Mouse (Mus musculus): ENCODE measurements around the gene Nccrp1. TPM values are rescaled to one million over a fixed set of nuclear protein-coding genes. Genes with fewer than 3 reads are reported as not detected.

The Nccrp1 gene
- polyA plus RNA-seq, 1 experiment = 0.09 TPM

DNA sequence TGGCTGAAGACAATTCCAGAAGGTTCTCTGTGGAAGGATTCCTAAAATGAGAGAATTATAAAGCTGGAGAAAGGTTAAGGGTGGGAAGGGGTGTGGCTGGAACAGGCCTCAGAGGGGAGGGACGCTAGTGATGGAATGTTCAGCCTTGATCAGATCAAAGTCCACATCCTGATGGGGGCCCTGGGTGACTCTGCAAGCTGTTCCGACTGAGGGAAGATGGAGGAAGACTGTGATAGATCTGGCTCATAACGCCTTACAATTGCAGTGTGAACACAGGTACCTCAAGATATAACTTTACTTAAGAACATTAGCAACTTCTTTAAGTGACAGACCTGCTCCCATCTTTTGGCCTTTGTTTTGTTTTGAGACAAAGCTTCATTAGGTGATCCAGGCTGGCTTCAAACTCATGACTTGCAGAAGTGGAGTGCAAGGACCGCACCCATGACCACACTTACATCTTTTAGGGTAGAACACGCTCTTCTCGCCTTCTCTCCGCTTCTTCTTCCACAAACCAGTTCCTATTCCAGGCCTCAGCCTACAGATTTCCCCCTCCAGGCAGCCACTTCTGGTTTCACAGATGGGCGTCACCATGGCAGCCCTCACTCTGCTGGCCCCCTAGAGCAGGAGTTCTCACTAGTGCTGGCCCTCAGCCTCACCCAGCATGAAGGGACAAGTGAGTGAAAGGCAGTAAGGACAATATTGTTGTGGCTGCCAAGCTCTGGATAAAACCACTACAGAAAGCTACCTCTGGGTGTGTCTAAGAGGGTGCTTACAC lies 36.7 kb upstream of the Nccrp1 start:
- H3K4me1 ChIP-seq (ENCODE audit: control insufficient read depth) = peaks cover 98% of the 10 kb centered on the region
- TF ChIP-seq GATA1 (IDR thresholded peaks at IDR 0.05; ENCODE audit: low read length) (0 out of 2 replicates have a peak, but pooled peaks have one; percentile 12), TAL1 (IDR thresholded peaks at IDR 0.05; ENCODE audit: low read length) (no peak)
- H3K9me3 ChIP-seq (ENCODE audit: control insufficient read depth, low read length) = peaks cover 3% of the 10 kb centered on the region
- H3K4me3 ChIP-seq (replicated peaks) = peak overlapping the region; percentile 49
- peaks cover 79% of the 10 kb centered on the region for H3K36me3 ChIP-seq (ENCODE audit: control insufficient read depth)
- H3K27me3 ChIP-seq (ENCODE audit: control insufficient read depth) = no peaks in the 10 kb centered on the region

DNA sequence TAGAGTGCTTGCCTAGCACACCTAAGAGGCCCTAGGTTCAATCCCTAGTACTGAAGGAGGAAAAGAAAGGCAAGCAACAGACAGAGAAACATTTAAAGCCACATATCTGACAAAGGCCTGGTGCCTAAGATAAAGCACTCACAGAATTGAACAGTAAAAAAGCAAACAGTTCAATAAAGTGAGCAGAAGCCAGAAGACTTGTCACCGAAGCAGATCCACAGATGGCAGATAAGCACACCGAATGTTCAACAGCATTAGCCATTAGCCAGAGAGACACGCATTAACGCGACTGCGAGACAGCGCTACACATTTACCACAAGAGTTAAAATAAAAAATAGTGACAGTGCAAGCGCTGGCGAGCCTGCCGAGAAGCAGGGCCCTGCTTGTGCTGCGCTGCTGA lies 35.8 kb upstream of the Nccrp1 start:
- TF ChIP-seq GATA1 (IDR thresholded peaks at IDR 0.05; ENCODE audit: low read length) = peak; percentile 83
- no peak for TF ChIP-seq TAL1 (IDR thresholded peaks at IDR 0.05; ENCODE audit: low read length)
- Histone ChIP-seq H3K4me1 (ENCODE audit: control insufficient read depth) (peaks cover 98% of the 10 kb centered on the region), H3K27me3 (ENCODE audit: control insufficient read depth) (no peaks in the 10 kb centered on the region), H3K4me3 (replicated peaks) (peak overlapping the region; percentile 49), H3K36me3 (ENCODE audit: control insufficient read depth) (peaks cover 83% of the 10 kb centered on the region), H3K9me3 (ENCODE audit: control insufficient read depth, low read length) (peaks cover 3% of the 10 kb centered on the region)

DNA sequence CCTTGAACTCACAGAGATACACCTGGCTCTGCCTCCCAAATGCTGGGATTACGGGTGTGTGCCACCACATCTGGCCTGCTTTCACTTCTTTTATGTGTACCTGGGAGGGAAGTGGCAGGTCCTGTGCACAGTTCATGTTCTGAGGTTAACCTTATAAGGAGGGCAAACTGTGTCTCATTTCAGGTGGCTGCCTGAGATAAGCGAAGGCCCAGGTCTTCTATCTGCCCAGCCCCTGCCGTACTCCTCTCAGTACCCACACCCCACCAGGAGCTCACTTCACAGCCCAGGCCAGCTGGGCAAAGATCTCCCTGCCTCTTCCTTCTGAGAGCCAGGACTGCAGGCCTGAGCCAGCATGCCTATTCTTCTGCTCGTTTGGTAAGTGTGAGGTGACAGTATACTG lies 34.7 kb upstream of the Nccrp1 start:
- no peaks in the 10 kb centered on the region for H3K27me3 ChIP-seq (ENCODE audit: control insufficient read depth)
- H3K9me3 ChIP-seq (ENCODE audit: control insufficient read depth, low read length) = peaks cover 3% of the 10 kb centered on the region
- H3K36me3 ChIP-seq (ENCODE audit: control insufficient read depth) = peaks cover 80% of the 10 kb centered on the region
- peaks cover 98% of the 10 kb centered on the region for H3K4me1 ChIP-seq (ENCODE audit: control insufficient read depth)
- H3K4me3 ChIP-seq (replicated peaks) = peak overlapping the region; percentile 55
- TF ChIP-seq TAL1 (IDR thresholded peaks at IDR 0.05; ENCODE audit: low read length) (peak; percentile 78), GATA1 (IDR thresholded peaks at IDR 0.05; ENCODE audit: low read length) (peak; percentile 86)

DNA sequence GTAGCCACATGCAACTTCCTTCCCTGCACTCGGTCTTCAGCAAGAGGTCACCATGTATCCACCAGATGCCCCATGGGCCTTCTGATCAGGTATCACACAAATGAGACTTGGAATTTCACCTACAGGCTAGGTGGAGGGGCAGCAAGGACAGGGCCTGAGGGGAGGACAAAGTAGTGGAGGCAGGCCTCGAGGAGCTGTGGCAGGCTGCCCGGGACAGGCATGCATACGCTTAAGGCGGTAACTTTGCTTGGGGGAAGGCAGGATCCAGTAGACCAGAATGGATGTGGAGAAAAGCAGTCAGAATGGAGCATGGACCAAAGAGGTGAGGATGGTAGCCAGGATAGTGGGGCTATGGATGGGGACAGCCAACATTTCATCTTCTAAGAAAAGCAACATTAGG lies 32.8 kb upstream of the Nccrp1 start:
- H3K36me3 ChIP-seq (ENCODE audit: control insufficient read depth) = peaks cover 79% of the 10 kb centered on the region
- H3K4me3 ChIP-seq (replicated peaks) = no peak overlapping the region
- peaks cover 100% of the 10 kb centered on the region for H3K4me1 ChIP-seq (ENCODE audit: control insufficient read depth)
- H3K9me3 ChIP-seq (ENCODE audit: control insufficient read depth, low read length) = peaks cover 3% of the 10 kb centered on the region
- H3K27me3 ChIP-seq (ENCODE audit: control insufficient read depth) = no peaks in the 10 kb centered on the region
- TF ChIP-seq TAL1 (IDR thresholded peaks at IDR 0.05; ENCODE audit: low read length) = no peak
- TF ChIP-seq GATA1 (IDR thresholded peaks at IDR 0.05; ENCODE audit: low read length) = no peak

DNA sequence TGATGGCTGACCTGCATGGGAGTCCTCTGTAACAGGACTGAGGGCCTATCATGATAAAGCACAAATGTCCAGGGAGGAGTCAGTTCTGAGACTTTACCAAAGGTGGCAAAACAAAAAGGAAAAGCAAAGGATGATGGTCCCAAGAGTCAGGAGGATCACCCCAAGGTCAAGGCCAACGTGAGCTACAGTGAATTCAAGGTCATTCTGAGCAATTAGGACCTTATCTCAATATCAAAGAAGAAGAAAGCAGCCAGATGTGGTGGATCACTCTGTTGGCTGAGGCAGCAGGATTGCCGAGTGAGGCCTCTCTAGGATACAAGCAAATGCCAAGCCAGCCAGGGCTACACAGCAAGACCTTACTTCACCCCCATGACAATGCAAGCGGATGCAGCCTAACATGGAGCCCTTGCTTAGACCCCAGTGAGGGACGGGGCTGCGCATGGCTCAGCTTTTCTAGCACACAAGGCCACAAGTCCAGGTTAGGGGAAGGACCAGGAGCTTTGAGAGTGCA lies 31.5 kb upstream of the Nccrp1 start:
- Histone ChIP-seq H3K9me3 (ENCODE audit: control insufficient read depth, low read length) (peaks cover 3% of the 10 kb centered on the region), H3K4me1 (ENCODE audit: control insufficient read depth) (peaks cover 100% of the 10 kb centered on the region), H3K36me3 (ENCODE audit: control insufficient read depth) (peaks cover 84% of the 10 kb centered on the region), H3K27me3 (ENCODE audit: control insufficient read depth) (no peaks in the 10 kb centered on the region), H3K4me3 (replicated peaks) (no peak overlapping the region)
- TF ChIP-seq TAL1 (IDR thresholded peaks at IDR 0.05; ENCODE audit: low read length) (no peak), GATA1 (IDR thresholded peaks at IDR 0.05; ENCODE audit: low read length) (no peak; the same call in 1 of the 2 replicates)

DNA sequence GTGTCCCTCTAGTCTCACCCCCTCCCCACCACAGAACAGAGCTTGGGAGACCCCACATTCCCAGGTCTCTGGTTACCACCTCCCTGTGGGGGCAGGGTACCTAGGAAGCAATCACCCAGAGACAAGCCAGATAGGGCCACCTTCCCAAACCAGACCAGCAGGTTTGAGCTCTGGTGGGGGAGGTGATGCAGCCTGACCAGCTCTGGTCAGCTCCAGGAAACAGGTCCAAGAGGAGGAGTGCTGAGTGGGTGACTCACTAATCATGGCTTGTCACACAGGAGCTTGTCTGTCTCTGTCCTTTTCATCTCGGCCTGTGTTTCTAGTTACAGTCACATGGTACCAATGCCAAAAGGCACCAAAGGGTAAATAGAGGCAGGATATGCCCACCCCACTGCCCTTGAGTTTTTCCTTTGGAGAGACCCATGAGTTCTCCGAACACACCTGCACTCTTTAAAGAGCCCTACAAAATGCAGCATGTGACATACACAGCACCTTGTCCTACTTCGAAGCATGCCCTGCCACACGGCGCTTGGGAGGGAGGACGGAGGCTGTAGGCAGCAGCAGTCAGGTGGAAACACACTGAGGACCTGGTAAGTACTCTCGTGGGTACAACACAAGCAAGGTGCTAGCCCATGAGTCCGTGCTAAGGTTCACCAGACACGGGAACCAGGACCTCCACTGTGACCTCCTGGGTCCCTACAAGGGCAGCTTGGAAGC lies 30.9 kb upstream of the Nccrp1 start:
- Histone ChIP-seq H3K9me3 (ENCODE audit: control insufficient read depth, low read length) (peaks cover 3% of the 10 kb centered on the region), H3K36me3 (ENCODE audit: control insufficient read depth) (peaks cover 86% of the 10 kb centered on the region), H3K4me3 (replicated peaks) (no peak overlapping the region), H3K4me1 (ENCODE audit: control insufficient read depth) (peaks cover 100% of the 10 kb centered on the region), H3K27me3 (ENCODE audit: control insufficient read depth) (no peaks in the 10 kb centered on the region)
- TF ChIP-seq TAL1 (IDR thresholded peaks at IDR 0.05; ENCODE audit: low read length) (no peak), GATA1 (IDR thresholded peaks at IDR 0.05; ENCODE audit: low read length) (no peak)

DNA sequence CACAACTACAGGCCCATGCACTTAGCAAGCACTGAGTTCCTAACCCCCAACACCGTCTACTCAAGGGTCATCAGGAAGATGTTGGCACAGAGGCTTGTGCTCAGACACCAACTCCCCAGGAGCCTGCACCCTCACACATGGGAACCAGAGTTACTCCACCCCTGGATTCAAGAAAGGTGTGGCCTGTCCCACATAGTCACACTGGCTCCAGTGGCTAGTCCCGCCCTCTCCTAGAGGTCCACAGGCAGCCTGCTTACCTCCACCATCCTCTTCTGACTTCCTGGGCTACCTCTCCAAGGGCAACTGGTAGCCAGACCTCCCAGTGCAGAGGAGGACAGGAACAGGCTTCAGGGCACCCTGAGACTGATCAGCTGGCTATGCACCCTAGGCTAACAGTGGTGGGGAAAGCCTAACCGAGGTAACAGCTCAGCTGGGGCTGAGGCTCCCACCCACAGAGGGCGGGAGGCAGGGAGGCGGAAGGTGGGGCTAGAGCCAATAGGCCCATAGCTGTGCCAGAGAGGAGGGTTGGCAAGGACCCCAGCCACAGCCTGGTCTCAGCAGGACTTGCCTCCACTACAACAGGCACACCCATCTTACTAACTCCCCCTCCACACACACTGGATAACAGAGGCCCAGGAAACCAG lies 29.3 kb upstream of the Nccrp1 start:
- TF ChIP-seq GATA1 (IDR thresholded peaks at IDR 0.05; ENCODE audit: low read length) = no peak
- no peak for TF ChIP-seq TAL1 (IDR thresholded peaks at IDR 0.05; ENCODE audit: low read length)
- Histone ChIP-seq H3K27me3 (ENCODE audit: control insufficient read depth) (no peaks in the 10 kb centered on the region), H3K36me3 (ENCODE audit: control insufficient read depth) (peaks cover 86% of the 10 kb centered on the region), H3K4me1 (ENCODE audit: control insufficient read depth) (peaks cover 99% of the 10 kb centered on the region), H3K4me3 (replicated peaks) (peak overlapping the region; percentile 48), H3K9me3 (ENCODE audit: control insufficient read depth, low read length) (peaks cover 3% of the 10 kb centered on the region)

DNA sequence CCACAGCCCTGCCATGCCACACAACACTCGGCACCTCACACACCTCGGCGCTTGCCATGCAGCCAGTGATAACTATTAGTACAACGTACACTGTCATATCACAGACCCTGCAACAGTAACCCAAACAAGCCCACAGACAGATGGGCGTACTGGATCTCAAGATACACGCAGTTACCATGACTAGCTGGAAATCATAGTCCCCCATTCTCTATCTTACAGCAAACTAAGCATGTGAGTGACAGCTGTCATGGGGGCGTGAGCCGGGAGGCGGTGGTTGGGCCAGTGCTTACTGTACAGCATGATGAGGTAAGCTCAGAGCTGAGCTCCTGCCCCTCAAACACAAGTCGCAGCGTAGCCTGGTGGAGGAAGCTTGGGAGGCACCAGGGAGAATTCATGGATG lies 28.5 kb upstream of the Nccrp1 start:
- TF ChIP-seq GATA1 (IDR thresholded peaks at IDR 0.05; ENCODE audit: low read length) (no peak), TAL1 (IDR thresholded peaks at IDR 0.05; ENCODE audit: low read length) (no peak; the same call in 2 of the 3 replicates)
- no peaks in the 10 kb centered on the region for H3K27me3 ChIP-seq (ENCODE audit: control insufficient read depth)
- no peaks in the 10 kb centered on the region for H3K9me3 ChIP-seq (ENCODE audit: control insufficient read depth, low read length)
- H3K4me3 ChIP-seq (replicated peaks) = no peak overlapping the region
- peaks cover 99% of the 10 kb centered on the region for H3K4me1 ChIP-seq (ENCODE audit: control insufficient read depth)
- H3K36me3 ChIP-seq (ENCODE audit: control insufficient read depth) = peaks cover 80% of the 10 kb centered on the region

DNA sequence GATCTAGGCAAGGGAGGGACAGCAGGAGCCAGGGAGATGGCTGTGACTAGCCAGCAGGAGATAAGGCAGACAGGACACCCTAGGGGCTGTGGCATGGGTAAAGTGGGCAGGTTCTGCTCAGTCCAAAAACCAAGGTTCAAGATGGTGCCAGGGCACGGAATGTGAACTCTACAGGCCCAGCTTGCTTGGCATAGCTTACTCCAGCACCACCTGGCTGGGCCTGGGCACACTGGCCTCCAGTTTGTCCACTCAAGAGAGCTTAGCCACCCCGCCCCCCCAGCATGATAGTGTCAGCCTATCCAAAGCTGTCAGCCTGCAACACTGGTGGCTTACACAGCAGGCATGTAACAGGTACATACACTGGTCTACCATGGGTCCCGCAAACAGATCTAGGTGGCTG lies 26.2 kb upstream of the Nccrp1 start:
- H3K36me3 ChIP-seq (ENCODE audit: control insufficient read depth) = peaks cover 80% of the 10 kb centered on the region
- peaks cover 92% of the 10 kb centered on the region for H3K4me1 ChIP-seq (ENCODE audit: control insufficient read depth)
- H3K27me3 ChIP-seq (ENCODE audit: control insufficient read depth) = no peaks in the 10 kb centered on the region
- no peaks in the 10 kb centered on the region for H3K9me3 ChIP-seq (ENCODE audit: control insufficient read depth, low read length)
- H3K4me3 ChIP-seq (replicated peaks) = no peak overlapping the region
- TF ChIP-seq TAL1 (IDR thresholded peaks at IDR 0.05; ENCODE audit: low read length) (no peak), GATA1 (IDR thresholded peaks at IDR 0.05; ENCODE audit: low read length) (no peak)

All from erythroblast, embryonic 14.5 days (primary cell).